9 mouse cellular contexts compared by ENCODE assay signal in the genomic region with DNA sequence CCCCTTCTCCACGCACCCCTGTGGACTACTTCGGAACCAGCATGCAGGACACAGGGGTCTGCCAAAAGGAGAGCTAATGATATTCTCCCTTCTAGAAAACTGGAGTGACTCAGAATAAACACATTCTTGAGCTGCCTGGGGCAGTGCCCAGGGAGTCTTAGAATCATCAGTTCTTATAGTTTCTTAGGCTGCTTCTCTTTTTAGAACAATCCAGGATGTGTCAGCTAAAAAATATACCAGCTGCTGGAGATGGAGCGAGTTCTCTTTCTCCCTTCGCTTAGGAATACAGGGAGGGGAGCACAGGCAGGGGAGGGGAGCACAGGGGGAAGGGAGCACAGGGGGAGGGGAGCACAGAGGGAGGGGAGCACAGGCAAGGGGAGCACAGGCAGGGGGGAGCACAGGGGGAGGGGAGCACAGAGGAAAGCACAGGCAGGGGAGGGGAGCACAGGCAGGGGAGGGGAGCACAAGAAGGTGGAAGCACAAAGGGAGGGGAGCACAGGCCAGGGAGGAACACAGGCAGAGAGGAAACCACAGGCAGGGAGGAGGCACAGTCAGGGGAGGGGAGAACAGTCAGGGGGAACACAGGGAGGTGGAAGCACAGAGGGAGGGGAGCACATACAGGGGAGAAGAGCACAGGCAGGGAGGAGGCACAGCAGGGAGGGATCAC. TPM values are rescaled to one million over a fixed set of nuclear protein-coding genes. Genes with fewer than 3 reads are reported as not detected.
DNase-seq lines count a peak whose midpoint lies in the region; ATAC-seq and TF ChIP-seq lines count a peak whose summit lies in the region.
"Had no signal": no experiment of that assay in that cellular context is flagged by ENCODE, and none has a peak within 500 bp of the region (broad histone marks: within the 10 kb centered on the region; RNA-seq: fewer than 3 reads in every experiment).

No protein-coding gene starts in this region.

- 44% methylated on average over 4 of the region's 4 CpGs for WGBS in embryonic facial prominence, embryonic 13.5 days
- 39% methylated on average over 4 of the region's 4 CpGs for WGBS in cerebellum, adult 2 months

- peak overlapping the region; percentile 28 for H3K27ac ChIP-seq in embryonic facial prominence, embryonic 13.5 days
- no peak overlapping the region for H3K27ac ChIP-seq in cerebellum, adult 2 months (ENCODE audit: insufficient read depth, low read length)

- no peak overlapping the region for H3K4me2 ChIP-seq in embryonic facial prominence, embryonic 13.5 days

- H3K27me3 ChIP-seq in embryonic facial prominence, embryonic 13.5 days: no peaks in the 10 kb centered on the region
- H3K27me3 ChIP-seq in megakaryocyte, embryonic 14.5 days (replicated peaks): no peaks in the 10 kb centered on the region
- H3K27me3 ChIP-seq in cerebellum, adult 2 months (ENCODE audit: control insufficient read depth, insufficient read depth, low read length): no peaks in the 10 kb centered on the region

- ATAC-seq in embryonic facial prominence, embryonic 13.5 days (ENCODE audit: insufficient number of reproducible peaks, insufficient read depth, low FRiP score, low TSS enrichment, low read depth): no peak
- ATAC-seq in inflammation-experienced regulatory T-cells, adult 6 months: no peak

- peaks cover 7% of the 10 kb centered on the region for H3K4me1 ChIP-seq in embryonic facial prominence, embryonic 13.5 days
- peaks cover 55% of the 10 kb centered on the region for H3K4me1 ChIP-seq in megakaryocyte, embryonic 14.5 days
- no peaks in the 10 kb centered on the region for H3K4me1 ChIP-seq in cerebellum, adult 2 months (ENCODE audit: control insufficient read depth, insufficient read depth, low read length)

- H3K36me3 ChIP-seq in embryonic facial prominence, embryonic 13.5 days: no peaks in the 10 kb centered on the region
- no peaks in the 10 kb centered on the region for H3K36me3 ChIP-seq in megakaryocyte, embryonic 14.5 days (replicated peaks; ENCODE audit: low read length)

- H3K4me3 ChIP-seq in embryonic facial prominence, embryonic 13.5 days: no peak overlapping the region
- peak overlapping the region; percentile 89 for H3K4me3 ChIP-seq in megakaryocyte, embryonic 14.5 days (replicated peaks)
- H3K4me3 ChIP-seq in cerebellum, adult 2 months (replicated peaks; ENCODE audit: insufficient read depth, low read depth, low read length): no peak overlapping the region

- H3K9ac ChIP-seq in embryonic facial prominence, embryonic 13.5 days: no peak overlapping the region

- no peak for TF ChIP-seq CTCF in cerebellum, adult 2 months (IDR thresholded peaks at IDR 0.05; ENCODE audit: borderline replicate concordance, insufficient read depth, low read depth, low read length)

- peak; percentile 33 to 41 for DNase-seq in layer of hippocampus, postnatal 36 days
- no peak for DNase-seq in layer of hippocampus, postnatal 14 days (ENCODE audit: low spot score in 2 of 2)
- peak; percentile 25 to 49 for DNase-seq in kidney, postnatal 4 days
- DNase-seq in cerebellum, adult 2 months: no peak
- no peak for DNase-seq in layer of hippocampus, adult 9-10 months (ENCODE audit: low spot score)

- H3K9me3 ChIP-seq in embryonic facial prominence, embryonic 13.5 days: no peaks in the 10 kb centered on the region
- no peaks in the 10 kb centered on the region for H3K9me3 ChIP-seq in megakaryocyte, embryonic 14.5 days

- TF ChIP-seq POLR2A in cerebellum, adult 2 months (IDR thresholded peaks at IDR 0.05; ENCODE audit: borderline replicate concordance, insufficient read depth, low read length): no peak

RNA-seq across cellular contexts. Expression of gene Tut7, which starts 12.0 kb away (rescaled TPM):
- 10 to 100 TPM; 60.2 to 61.2 TPM for total RNA-seq in layer of hippocampus, postnatal 36 days (2021)
- total RNA-seq in layer of hippocampus, postnatal 14 days (2021): 10 to 100 TPM; 65.5 to 67.9 TPM
- 51.8 and 54.2 TPM in 2 replicates for polyA plus RNA-seq in embryonic facial prominence, embryonic 13.5 days (2015; fragmentation: Nextera tagmentation; extraction: Ambion mirVana)
- polyA plus RNA-seq in megakaryocyte, embryonic 14.5 days (2012; ENCODE audit: insufficient read depth, low replicate concordance): 4.3 and 11.4 TPM in 2 replicates
- 10 to 100 TPM; 67.6 to 73.9 (median 72.7) TPM for polyA plus RNA-seq in inflammation-experienced regulatory T-cells, adult 6 months (2017; shearing (Covaris generic))
- 35.5 and 36.5 TPM in 2 replicates for polyA plus RNA-seq in cerebellum, adult 2 months (2012; rRNA removed)

RNA-seq across cellular contexts. Expression of gene Gm49354, which starts 52.9 kb away (rescaled TPM):
- total RNA-seq in layer of hippocampus, postnatal 36 days (2021): not detected
- not detected for total RNA-seq in layer of hippocampus, postnatal 14 days (2021)
- polyA plus RNA-seq in embryonic facial prominence, embryonic 13.5 days (2015; fragmentation: Nextera tagmentation; extraction: Ambion mirVana): not detected in 2 replicates
- polyA plus RNA-seq in megakaryocyte, embryonic 14.5 days (2012; ENCODE audit: insufficient read depth, low replicate concordance): 8.0 and 26.4 TPM in 2 replicates
- polyA plus RNA-seq in inflammation-experienced regulatory T-cells, adult 6 months (2017; shearing (Covaris generic)): not detected
- polyA plus RNA-seq in cerebellum, adult 2 months (2012; rRNA removed): not detected in 2 replicates
- polyA plus RNA-seq: limb, embryonic 11.5 days had no signal

Comparison
In these comparisons a context has a peak if more than half of its experiments do, and no peak if none do; other contexts are left out.
1. DNase-seq: peak in layer of hippocampus, postnatal 36 days (2 of 2) and kidney, postnatal 4 days (2 of 2); none in layer of hippocampus, postnatal 14 days (0 of 2), cerebellum, adult 2 months (0 of 2) and layer of hippocampus, adult 9-10 months (single experiment).